Mouse (Mus musculus) bone marrow, adult 2 months (tissue): ENCODE measurements around the gene Pls1.

Experiments
- CTCF ChIP-seq: fragments of 200-500 bp; IDR thresholded peaks from 2 replicates; pipeline ENCODE4 v1.5.1; 2011; ENCODE audit warnings: low read length, control low read depth; ENCODE audit not compliant: control insufficient read depth, insufficient read depth
- POLR2A ChIP-seq: fragments of 200-500 bp; IDR thresholded peaks from 2 replicates; pipeline ENCODE4 v1.6.1; 2011; ENCODE audit warnings: low read depth, mild to moderate bottlenecking, control low read depth, low read length, borderline replicate concordance; ENCODE audit not compliant: control insufficient read depth

- TF ChIP-seq CTCF (no peak), POLR2A (no peak)
Observed at GRCm38 (mm10) chr9:95749461-95749928, 95.6 kb downstream of the Pls1 start.
